8 mouse cellular contexts compared by ENCODE assay signal in genomic region chr5:114638769-114639644, GRCm38 (mm10). TPM values are rescaled to one million over a fixed set of nuclear protein-coding genes. Genes with fewer than 3 reads are reported as not detected.
DNase-seq lines count a peak whose midpoint lies in the region; ATAC-seq lines count a peak whose summit lies in the region.

No protein-coding gene starts in this region.

- intact Hi-C loops in gastrocnemius, postnatal 36 days (cut with DNase I) = no loop called here
- intact Hi-C loops in left cerebral cortex, postnatal 14 days (cut with DNase I) = loop anchor here (1.0 to 5.0 kb wide), 2 partner anchors 28 to 58 kb away; no protein-coding TSS in a partner anchor

- H3K9ac ChIP-seq in intestine, embryonic 15.5 days = no peak overlapping the region; the same call in 1 of the 2 replicates

- no peaks in the 10 kb centered on the region for H3K36me3 ChIP-seq in intestine, embryonic 15.5 days

- 10% methylated on average over 22 of the region's 22 CpGs for WGBS in intestine, embryonic 15.5 days

- no peak overlapping the region for H3K27ac ChIP-seq in intestine, embryonic 15.5 days

- peak; percentile 83 to 94 for DNase-seq in adrenal gland, adult (ENCODE audit: inconsistent age in 2 of 2, low spot score in 1 of 2)
- peak; percentile 91 for DNase-seq in embryo, embryonic 11 days
- peak; percentile 82 for DNase-seq in gastrocnemius, postnatal 36 days
- DNase-seq in left cerebral cortex, postnatal 14 days (ENCODE audit: low spot score in 2 of 2) = peak; percentile 88 to 90
- peak; percentile 91 for DNase-seq in mesoderm, embryonic 11.5 days (ENCODE audit: low read depth, low spot score)
- peak; percentile 74 for DNase-seq in right cerebral cortex, postnatal 25 days
- peak; percentile 84 to 90 for DNase-seq in urinary bladder, postnatal 36 days (ENCODE audit: low spot score in 2 of 2)

- peak; percentile 88 for ATAC-seq in intestine, embryonic 15.5 days

- H3K9me3 ChIP-seq in intestine, embryonic 15.5 days = no peaks in the 10 kb centered on the region

- H3K27me3 ChIP-seq in intestine, embryonic 15.5 days (replicated peaks) = peaks cover 5% of the 10 kb centered on the region; the same call in 1 of the 2 replicates

- no peak overlapping the region for H3K4me3 ChIP-seq in intestine, embryonic 15.5 days (replicated peaks)

- peaks cover 4% of the 10 kb centered on the region for H3K4me1 ChIP-seq in intestine, embryonic 15.5 days (replicated peaks)

- peak overlapping the region; percentile 57 for H3K4me2 ChIP-seq in intestine, embryonic 15.5 days (replicated peaks)

RNA-seq across cellular contexts. Expression of gene Trpv4, which starts 19.2 kb away (rescaled TPM):
- 1 to 10 TPM in 1 of 2 experiments, under 1 TPM in 1; 0.87 to 2.1 TPM for total RNA-seq in gastrocnemius, postnatal 36 days (2021)
- 0.92 and 1.0 TPM in 2 replicates for polyA plus RNA-seq in intestine, embryonic 15.5 days (2015; fragmentation: Nextera tagmentation; extraction: Ambion mirVana)
- 1 to 10 TPM; 2.0 to 2.2 TPM for total RNA-seq in left cerebral cortex, postnatal 14 days (2021)

RNA-seq across cellular contexts. Expression of gene Gltp, which starts 51.8 kb away (rescaled TPM):
- 1 to 10 TPM; 7.3 to 7.9 TPM for total RNA-seq in gastrocnemius, postnatal 36 days (2021)
- 99.7 and 103 TPM in 2 replicates for polyA plus RNA-seq in intestine, embryonic 15.5 days (2015; fragmentation: Nextera tagmentation; extraction: Ambion mirVana)
- total RNA-seq in left cerebral cortex, postnatal 14 days (2021) = 10 to 100 TPM; 32.1 to 39.2 TPM
